Mouse (Mus musculus) intestine, embryonic 14.5 days (tissue): ENCODE measurements around the gene Pip5k1c. TPM values are rescaled to one million over a fixed set of nuclear protein-coding genes. Genes with fewer than 3 reads are reported as not detected.

Source experiments
- ATAC-seq: fragments of 200-750 bp; cut with Nextera tagmentation; replicated peaks from 2 replicates; pipeline ENCODE4 v1.8.0; 2017; ENCODE audit warnings: low read depth, moderate number of reproducible peaks, moderate TSS enrichment, moderate library complexity; ENCODE audit not compliant: low FRiP score, low TSS enrichment
- DNase-seq: peaks from one replicate; pipeline ENCODE4 v3.0.0-alpha.2; 2018; ENCODE audit warnings: low spot score
- H3K27ac ChIP-seq: fragments of 300-500 bp; sonication (generic); 2 replicates; pipeline ENCODE4 v1.5.1; 2014; ENCODE audit warnings: low read depth, mild to moderate bottlenecking, control low read depth
- H3K27me3 ChIP-seq: fragments of 300-500 bp; sonication (generic); replicated peaks from 2 replicates; pipeline ENCODE4 v1.6.1; 2014; ENCODE audit warnings: low read length, control low read depth; ENCODE audit not compliant: control insufficient read depth, insufficient read depth
- H3K36me3 ChIP-seq: fragments of 300-500 bp; sonication (generic); 2 replicates; pipeline ENCODE4 v1.6.1; 2014; ENCODE audit warnings: low read length, control low read depth; ENCODE audit not compliant: control insufficient read depth, insufficient read depth
- H3K4me1 ChIP-seq: fragments of 300-500 bp; sonication (generic); replicated peaks from 2 replicates; pipeline ENCODE4 v1.6.1; 2014; ENCODE audit warnings: low read length, control low read depth, mixed read lengths; ENCODE audit not compliant: control insufficient read depth, insufficient read depth
- H3K4me2 ChIP-seq: fragments of 300-500 bp; sonication (generic); 2 replicates; pipeline ENCODE4 v1.6.1; 2014; ENCODE audit warnings: low read length
- H3K4me3 ChIP-seq: fragments of 300-500 bp; sonication (generic); 2 replicates; pipeline ENCODE4 v1.5.1; 2014; ENCODE audit warnings: low read depth, low read length, control low read depth, mixed read lengths
- H3K9ac ChIP-seq: fragments of 300-500 bp; sonication (generic); 2 replicates; pipeline ENCODE4 v1.6.1; 2014; ENCODE audit warnings: mild to moderate bottlenecking, low read length
- H3K9me3 ChIP-seq: fragments of 300-500 bp; sonication (generic); 2 replicates; pipeline ENCODE4 v1.6.1; 2016; ENCODE audit warnings: low read length, control low read depth; ENCODE audit not compliant: control insufficient read depth
- WGBS: fragments of 180-500 bp; shearing (Covaris S2); extraction: QIAGEN DNeasy Blood & Tissue Kit; methylation state at CpG from one replicate; pipeline ENCODE4 v1.1.7; 2014; 5-methylcytosine and 5-hydroxymethylcytosine counted together
- polyA plus RNA-seq: library from polyadenylated mRNA; unstranded; fragments of >200 nt; fragmentation: Nextera tagmentation; extraction: Ambion mirVana; gene quantifications from 2 replicates; pipeline ENCODE4 v1.2.1, GENCODE M21; 2014

The Pip5k1c gene
- polyA plus RNA-seq, 1 experiment from 2014 or later = 57.3 TPM

GRCm38 (mm10) chr10:81302781-81303218 lies 10.0 kb downstream of the Pip5k1c start:
- peak overlapping the region; percentile 24; the same call in 1 of the 2 replicates for H3K27ac ChIP-seq
- H3K4me2 ChIP-seq = no peak overlapping the region
- H3K9me3 ChIP-seq = no peaks in the 10 kb centered on the region
- H3K4me1 ChIP-seq = peaks cover 31% of the 10 kb centered on the region
- WGBS = 39% methylated on average over 14 of the region's 14 CpGs
- no peaks in the 10 kb centered on the region for H3K27me3 ChIP-seq
- no peak; the same call in 1 of the 2 replicates for ATAC-seq
- H3K9ac ChIP-seq = no peak overlapping the region
- peaks cover 23% of the 10 kb centered on the region for H3K36me3 ChIP-seq
- no peak for DNase-seq
- H3K4me3 ChIP-seq = no peak overlapping the region

GRCm38 (mm10) chr10:81303258-81303657 lies 10.5 kb downstream of the Pip5k1c start:
- no peak for ATAC-seq

GRCm38 (mm10) chr10:81303761-81304160 lies 11.0 kb downstream of the Pip5k1c start:
- H3K4me1 ChIP-seq = peaks cover 28% of the 10 kb centered on the region

More at GRCm38 (mm10) chr10:81303258-81303657, 10.5 kb downstream of the Pip5k1c start:
- Histone ChIP-seq H3K27ac (peak overlapping the region; percentile 24; the same call in 1 of the 2 replicates), H3K27me3 (no peaks in the 10 kb centered on the region), H3K4me2 (no peak overlapping the region), H3K9me3 (no peaks in the 10 kb centered on the region), H3K36me3 (peaks cover 27% of the 10 kb centered on the region), H3K4me3 (no peak overlapping the region), H3K9ac (no peak overlapping the region), H3K4me1 (peaks cover 28% of the 10 kb centered on the region)
- 64% methylated on average over 10 of the region's 10 CpGs for WGBS
- no peak for DNase-seq

GRCm38 (mm10) chr10:81304597-81305238 lies 12.0 kb downstream of the Pip5k1c start:
- no peak overlapping the region for H3K4me2 ChIP-seq
- H3K4me1 ChIP-seq = peaks cover 20% of the 10 kb centered on the region
- DNase-seq (no peak), ATAC-seq (no peak)
- H3K36me3 ChIP-seq = peaks cover 41% of the 10 kb centered on the region
- no peak overlapping the region for H3K9ac ChIP-seq
- no peak overlapping the region for H3K4me3 ChIP-seq
- no peaks in the 10 kb centered on the region for H3K27me3 ChIP-seq
- no peaks in the 10 kb centered on the region for H3K9me3 ChIP-seq
- H3K27ac ChIP-seq = no peak overlapping the region
- WGBS = 34% methylated on average over 8 of the region's 9 CpGs

More at GRCm38 (mm10) chr10:81303761-81304160, 11.0 kb downstream of the Pip5k1c start:
- H3K9me3 ChIP-seq = no peaks in the 10 kb centered on the region
- peaks cover 31% of the 10 kb centered on the region for H3K36me3 ChIP-seq
- ATAC-seq (no peak), DNase-seq (no peak)
- H3K27ac ChIP-seq = no peak overlapping the region
- 70% methylated on average over 7 of the region's 7 CpGs for WGBS
- H3K4me3 ChIP-seq = no peak overlapping the region
- no peak overlapping the region for H3K4me2 ChIP-seq
- H3K27me3 ChIP-seq = no peaks in the 10 kb centered on the region
- H3K9ac ChIP-seq = no peak overlapping the region

GRCm38 (mm10) chr10:81305663-81306062 lies 12.9 kb downstream of the Pip5k1c start:
- no peaks in the 10 kb centered on the region for H3K27me3 ChIP-seq
- H3K4me3 ChIP-seq = no peak overlapping the region
- no peak overlapping the region for H3K27ac ChIP-seq
- no peaks in the 10 kb centered on the region for H3K9me3 ChIP-seq
- DNase-seq (no peak), ATAC-seq (no peak)
- H3K4me1 ChIP-seq = peaks cover 17% of the 10 kb centered on the region
- WGBS = 96% methylated on average over 14 of the region's 14 CpGs
- H3K4me2 ChIP-seq = no peak overlapping the region
- no peak overlapping the region for H3K9ac ChIP-seq
- H3K36me3 ChIP-seq = peaks cover 50% of the 10 kb centered on the region

DNA sequence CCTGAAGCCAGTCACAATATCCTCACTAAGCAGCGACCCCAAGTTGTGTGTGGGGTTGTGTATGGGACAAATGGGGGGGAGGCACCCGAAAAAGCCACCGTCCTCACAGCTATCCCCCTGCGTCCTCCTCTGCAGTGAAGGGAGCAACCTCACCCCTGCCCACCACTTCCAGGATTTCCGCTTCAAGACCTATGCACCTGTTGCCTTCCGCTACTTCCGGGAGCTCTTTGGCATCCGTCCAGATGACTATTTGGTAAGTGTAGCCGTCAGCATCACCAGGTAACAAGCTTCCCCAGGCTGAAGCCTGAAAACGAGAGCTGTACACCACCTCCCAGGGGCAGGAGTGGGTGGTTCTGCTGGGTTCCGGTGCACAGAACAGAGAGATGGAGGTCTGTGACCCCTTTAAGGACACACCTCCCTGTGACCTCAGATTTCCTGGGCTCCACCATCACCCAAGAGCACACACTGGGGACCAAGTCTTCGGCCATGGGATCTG lies 13.5 kb downstream of the Pip5k1c start:
- Histone ChIP-seq H3K27me3 (no peaks in the 10 kb centered on the region), H3K4me3 (no peak overlapping the region), H3K36me3 (peaks cover 56% of the 10 kb centered on the region), H3K4me2 (no peak overlapping the region), H3K4me1 (peaks cover 17% of the 10 kb centered on the region), H3K9me3 (no peaks in the 10 kb centered on the region), H3K27ac (no peak overlapping the region), H3K9ac (no peak overlapping the region)
- DNase-seq (no peak), ATAC-seq (no peak)
- WGBS = 94% methylated on average over 12 of the region's 12 CpGs

DNA sequence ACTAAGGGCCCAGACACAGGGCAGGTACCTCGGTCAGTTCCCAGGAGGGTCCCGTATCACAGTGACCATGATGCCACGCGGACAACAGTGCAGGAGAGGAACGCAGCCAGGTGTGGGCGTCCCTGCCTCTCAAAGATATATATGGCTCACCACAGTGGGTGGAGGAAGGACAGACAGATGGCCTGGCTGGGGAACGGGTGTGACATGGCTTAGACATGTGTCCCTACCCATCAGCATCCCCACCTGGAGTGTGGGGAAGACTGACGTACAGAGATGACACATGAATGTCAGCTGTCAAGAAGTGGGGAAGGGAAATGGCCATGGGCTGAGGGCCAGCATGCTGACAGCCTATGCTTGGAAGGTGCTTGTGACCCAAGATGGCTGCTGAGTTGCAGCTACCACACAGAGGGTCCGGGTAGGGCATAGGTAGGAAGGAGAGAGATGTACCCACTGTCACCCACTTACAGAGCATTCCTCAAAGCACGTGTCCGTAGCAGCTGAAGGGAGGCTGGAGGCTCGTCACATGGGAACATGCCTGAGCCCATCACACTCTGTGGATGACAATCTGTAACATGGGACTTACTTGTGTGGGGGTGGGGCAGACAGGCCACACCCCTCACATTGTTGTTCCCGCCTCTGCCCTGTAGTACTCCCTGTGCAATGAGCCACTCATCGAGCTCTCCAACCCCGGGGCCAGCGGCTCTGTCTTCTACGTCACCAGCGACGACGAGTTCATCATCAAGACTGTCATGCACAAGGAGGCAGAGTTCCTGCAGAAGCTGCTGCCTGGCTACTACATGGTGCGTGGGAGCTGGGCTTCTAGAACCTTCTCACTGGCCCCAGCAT lies 14.3 kb downstream of the Pip5k1c start:
- Histone ChIP-seq H3K4me2 (no peak overlapping the region), H3K4me1 (peaks cover 17% of the 10 kb centered on the region), H3K9ac (no peak overlapping the region), H3K27ac (no peak overlapping the region), H3K27me3 (no peaks in the 10 kb centered on the region), H3K36me3 (peaks cover 64% of the 10 kb centered on the region), H3K9me3 (no peaks in the 10 kb centered on the region), H3K4me3 (no peak overlapping the region)
- no peak for DNase-seq
- ATAC-seq = no peak
- WGBS = 91% methylated on average over 21 of the region's 21 CpGs

DNA sequence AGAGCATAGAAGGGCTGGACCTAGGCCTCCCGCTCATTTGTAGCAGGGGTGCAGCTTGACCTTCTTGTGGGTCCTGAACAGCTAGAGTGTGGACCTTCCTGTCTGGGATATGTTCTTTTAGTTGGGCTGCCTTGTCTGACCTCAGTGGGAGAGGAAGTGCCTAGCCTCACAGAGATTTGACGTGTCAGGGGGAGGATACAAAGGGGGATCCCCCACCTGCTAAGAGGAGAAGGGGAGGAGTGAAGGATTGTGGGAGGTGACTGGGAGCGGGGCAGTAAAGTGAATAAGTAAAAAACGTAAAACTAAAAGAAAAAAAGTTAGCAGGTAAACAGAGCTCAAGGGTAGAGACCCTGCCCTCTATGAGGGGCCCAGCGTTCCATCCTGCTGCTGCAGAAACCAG lies 16.8 kb downstream of the Pip5k1c start:
- DNase-seq = no peak
- Histone ChIP-seq H3K9ac (no peak overlapping the region), H3K4me1 (no peaks in the 10 kb centered on the region; the same call in 1 of the 2 replicates), H3K27ac (no peak overlapping the region), H3K36me3 (peaks cover 90% of the 10 kb centered on the region), H3K4me2 (no peak overlapping the region), H3K27me3 (no peaks in the 10 kb centered on the region), H3K4me3 (no peak overlapping the region), H3K9me3 (no peaks in the 10 kb centered on the region)
- no peak for ATAC-seq
- 82% methylated on average over 5 of the region's 5 CpGs for WGBS
